10 mouse cellular contexts compared by ENCODE assay signal in the genomic region with DNA sequence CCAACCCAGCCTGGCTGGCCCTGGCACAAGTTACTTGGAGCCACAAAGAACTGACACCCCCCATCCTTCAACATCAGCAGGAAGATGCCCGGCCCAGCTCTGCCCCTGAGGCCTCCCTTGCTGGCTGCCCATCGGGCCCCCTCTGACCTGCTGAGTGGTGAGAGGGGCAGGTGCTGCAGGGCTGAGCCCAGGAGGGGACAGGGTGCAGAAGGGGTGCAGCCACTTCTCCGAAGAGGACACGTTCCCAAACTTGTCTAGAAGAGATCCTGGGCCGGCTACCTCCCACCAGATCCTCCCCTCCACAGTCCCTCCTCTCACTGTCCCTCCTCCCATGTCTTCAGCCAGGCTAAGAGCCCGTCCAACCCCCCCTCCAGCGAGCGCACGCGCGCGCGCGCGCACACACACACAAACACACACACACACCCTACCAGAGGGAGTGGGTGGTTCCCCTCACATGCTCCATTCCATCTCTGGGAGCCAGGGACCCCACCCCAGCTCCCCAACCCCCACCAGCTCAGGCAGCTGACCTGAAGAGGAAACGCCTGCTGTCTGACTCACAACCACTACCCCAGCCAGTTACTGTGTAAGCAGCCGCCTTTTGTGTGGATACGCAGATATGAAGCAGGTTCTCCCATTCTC. TPM values are rescaled to one million over a fixed set of nuclear protein-coding genes. Genes with fewer than 3 reads are reported as not detected.
A peak's percentile ranks its signal among the peaks of the same experiment; 100 is the strongest.
DNase-seq lines count a peak whose midpoint lies in the region; ATAC-seq lines count a peak whose summit lies in the region.
"Had no signal": no experiment of that assay in that cellular context is flagged by ENCODE, and none has a peak within 500 bp of the region (broad histone marks: within the 10 kb centered on the region; RNA-seq: fewer than 3 reads in every experiment).

No protein-coding gene starts in this region.

- no peak for DNase-seq in embryonic facial prominence, embryonic 10.5 days (ENCODE audit: low spot score)
- peak; percentile 74 for DNase-seq in embryonic facial prominence, embryonic 14.5 days (ENCODE audit: low spot score)
- peak; percentile 63 to 66 for DNase-seq in heart, postnatal 10 days
- peak; percentile 41 to 61 for DNase-seq in lung, postnatal 4 days
- no peak for DNase-seq in layer of hippocampus, adult 8-10 months (ENCODE audit: low spot score in 2 of 2)
- no peak for DNase-seq in left cerebral cortex, postnatal 25 days (ENCODE audit: low spot score in 2 of 2)
- DNase-seq in right cerebral cortex, adult 2 months (ENCODE audit: low spot score in 2 of 2) = no peak

- H3K4me2 ChIP-seq in embryonic facial prominence, embryonic 12.5 days (replicated peaks) = no peak overlapping the region
- peak overlapping the region; percentile 7; the same call in 1 of the 2 replicates for H3K4me2 ChIP-seq in embryonic facial prominence, embryonic 14.5 days (ENCODE audit: low read depth, low read length)
- H3K4me2 ChIP-seq: liver, embryonic 15.5 days had no signal

- intact Hi-C loops in heart, postnatal 10 days (cut with DNase I) = loop anchor here (2.0 kb wide), 1 partner anchor 53 kb away; no protein-coding TSS in a partner anchor
- intact Hi-C loops in left cerebral cortex, postnatal 25 days (cut with DNase I) = no loop called here

- ATAC-seq in embryonic facial prominence, embryonic 12.5 days (ENCODE audit: insufficient number of reproducible peaks, insufficient read depth, low FRiP score, low TSS enrichment) = no peak
- no peak; the same call in 1 of the 2 replicates for ATAC-seq in embryonic facial prominence, embryonic 14.5 days (ENCODE audit: low read depth)

- H3K36me3 ChIP-seq in embryonic facial prominence, embryonic 12.5 days = no peaks in the 10 kb centered on the region
- H3K36me3 ChIP-seq in embryonic facial prominence, embryonic 10.5 days (replicated peaks) = no peaks in the 10 kb centered on the region
- no peaks in the 10 kb centered on the region for H3K36me3 ChIP-seq in embryonic facial prominence, embryonic 14.5 days (ENCODE audit: control insufficient read depth, insufficient read depth, low read length)
- H3K36me3 ChIP-seq: hindbrain, embryonic 10.5 days; liver, embryonic 15.5 days had no signal

- no peaks in the 10 kb centered on the region for H3K9me3 ChIP-seq in embryonic facial prominence, embryonic 12.5 days
- H3K9me3 ChIP-seq in embryonic facial prominence, embryonic 10.5 days = no peaks in the 10 kb centered on the region
- no peaks in the 10 kb centered on the region for H3K9me3 ChIP-seq in embryonic facial prominence, embryonic 14.5 days (ENCODE audit: control insufficient read depth, low read length)
- H3K9me3 ChIP-seq: hindbrain, embryonic 10.5 days; liver, embryonic 15.5 days had no signal

- H3K4me3 ChIP-seq in embryonic facial prominence, embryonic 12.5 days = no peak overlapping the region
- no peak overlapping the region for H3K4me3 ChIP-seq in embryonic facial prominence, embryonic 10.5 days
- no peak overlapping the region for H3K4me3 ChIP-seq in embryonic facial prominence, embryonic 14.5 days (ENCODE audit: low read depth, low read length)
- H3K4me3 ChIP-seq: hindbrain, embryonic 10.5 days; liver, embryonic 15.5 days had no signal

- 62% methylated on average over 18 of the region's 18 CpGs for WGBS in embryonic facial prominence, embryonic 12.5 days
- WGBS in embryonic facial prominence, embryonic 10.5 days = 68% methylated on average over 18 of the region's 18 CpGs
- 45% methylated on average over 5 of the region's 18 CpGs for WGBS in embryonic facial prominence, embryonic 14.5 days

- peaks cover 6% of the 10 kb centered on the region; the same call in 1 of the 2 replicates for H3K27me3 ChIP-seq in embryonic facial prominence, embryonic 12.5 days
- peaks cover 43% of the 10 kb centered on the region for H3K27me3 ChIP-seq in embryonic facial prominence, embryonic 10.5 days (replicated peaks; ENCODE audit: low read depth, poor library complexity, severe bottlenecking)
- no peaks in the 10 kb centered on the region; the same call in 1 of the 2 replicates for H3K27me3 ChIP-seq in embryonic facial prominence, embryonic 14.5 days (replicated peaks; ENCODE audit: control insufficient read depth, insufficient read depth, low read length)

- H3K27ac ChIP-seq in embryonic facial prominence, embryonic 12.5 days = no peak overlapping the region
- no peak overlapping the region for H3K27ac ChIP-seq in embryonic facial prominence, embryonic 10.5 days (replicated peaks)
- H3K27ac ChIP-seq in embryonic facial prominence, embryonic 14.5 days (replicated peaks; ENCODE audit: low read depth, low read length) = no peak overlapping the region
- H3K27ac ChIP-seq: hindbrain, embryonic 10.5 days; liver, embryonic 15.5 days had no signal

- H3K9ac ChIP-seq in embryonic facial prominence, embryonic 12.5 days = peak overlapping the region; percentile 1; the same call in 1 of the 2 replicates
- H3K9ac ChIP-seq in embryonic facial prominence, embryonic 14.5 days (ENCODE audit: low read depth, low read length) = no peak overlapping the region; the same call in 1 of the 2 replicates
- H3K9ac ChIP-seq: liver, embryonic 15.5 days had no signal

- peaks cover 18% of the 10 kb centered on the region for H3K4me1 ChIP-seq in embryonic facial prominence, embryonic 12.5 days
- peaks cover 44% of the 10 kb centered on the region for H3K4me1 ChIP-seq in embryonic facial prominence, embryonic 10.5 days
- H3K4me1 ChIP-seq in embryonic facial prominence, embryonic 14.5 days (ENCODE audit: control insufficient read depth, insufficient read depth, low read length) = peaks cover 36% of the 10 kb centered on the region
- H3K4me1 ChIP-seq: liver, embryonic 15.5 days had no signal

RNA-seq across cellular contexts. Expression of gene Ahnak2, which starts 6.9 kb away (rescaled TPM):
- polyA plus RNA-seq in embryonic facial prominence, embryonic 12.5 days (2016; fragmentation: Nextera tagmentation; extraction: Ambion mirVana) = 0.71 and 0.83 TPM in 2 replicates
- polyA plus RNA-seq in embryonic facial prominence, embryonic 10.5 days (2016; fragmentation: Nextera tagmentation; extraction: Ambion mirVana) = 0.04 and 0.20 TPM in 2 replicates
- 5.9 and 8.3 TPM in 2 replicates for polyA plus RNA-seq in embryonic facial prominence, embryonic 14.5 days (2014; fragmentation: Nextera tagmentation; extraction: Ambion mirVana)
- 10 to 100 TPM; 13.6 to 17.4 TPM for total RNA-seq in heart, postnatal 10 days (2021)
- 10 to 100 TPM in 2 of 4 experiments, 1 to 10 TPM in 2; 4.7 to 11.9 (median 8.2) TPM for total RNA-seq in layer of hippocampus, adult 8-10 months (2022)
- total RNA-seq in left cerebral cortex, postnatal 25 days (2021) = 1 to 10 TPM; 5.3 to 5.5 TPM

RNA-seq across cellular contexts. Expression of gene Clba1, which starts 13.2 kb away (rescaled TPM):
- 9.2 and 9.6 TPM in 2 replicates for polyA plus RNA-seq in embryonic facial prominence, embryonic 12.5 days (2016; fragmentation: Nextera tagmentation; extraction: Ambion mirVana)
- polyA plus RNA-seq in embryonic facial prominence, embryonic 10.5 days (2016; fragmentation: Nextera tagmentation; extraction: Ambion mirVana) = 9.3 and 10.1 TPM in 2 replicates
- 6.6 and 7.1 TPM in 2 replicates for polyA plus RNA-seq in embryonic facial prominence, embryonic 14.5 days (2014; fragmentation: Nextera tagmentation; extraction: Ambion mirVana)
- total RNA-seq in heart, postnatal 10 days (2021) = 1 to 10 TPM; 2.4 to 3.1 TPM
- 10 to 100 TPM; 10.9 to 17.6 (median 14.0) TPM for total RNA-seq in layer of hippocampus, adult 8-10 months (2022)
- 10 to 100 TPM; 17.1 to 17.7 TPM for total RNA-seq in left cerebral cortex, postnatal 25 days (2021)

RNA-seq across cellular contexts. Expression of gene Cdca4, which starts 33.6 kb away (rescaled TPM):
- polyA plus RNA-seq in embryonic facial prominence, embryonic 12.5 days (2016; fragmentation: Nextera tagmentation; extraction: Ambion mirVana) = 144 and 147 TPM in 2 replicates
- polyA plus RNA-seq in embryonic facial prominence, embryonic 10.5 days (2016; fragmentation: Nextera tagmentation; extraction: Ambion mirVana) = 180 and 183 TPM in 2 replicates
- 86.2 and 105 TPM in 2 replicates for polyA plus RNA-seq in embryonic facial prominence, embryonic 14.5 days (2014; fragmentation: Nextera tagmentation; extraction: Ambion mirVana)
- total RNA-seq in heart, postnatal 10 days (2021) = 10 to 100 TPM; 13.7 to 16.6 TPM
- total RNA-seq in layer of hippocampus, adult 8-10 months (2022) = 10 to 100 TPM; 10.1 to 12.0 (median 11.1) TPM
- 10 to 100 TPM in 1 of 2 experiments, 1 to 10 TPM in 1; 9.5 to 10.6 TPM for total RNA-seq in left cerebral cortex, postnatal 25 days (2021)

RNA-seq across cellular contexts. Expression of gene Pld4, which starts 35.1 kb away (rescaled TPM):
- 4.9 TPM in 2 replicates for polyA plus RNA-seq in embryonic facial prominence, embryonic 12.5 days (2016; fragmentation: Nextera tagmentation; extraction: Ambion mirVana)
- polyA plus RNA-seq in embryonic facial prominence, embryonic 10.5 days (2016; fragmentation: Nextera tagmentation; extraction: Ambion mirVana) = 3.9 and 4.6 TPM in 2 replicates
- polyA plus RNA-seq in embryonic facial prominence, embryonic 14.5 days (2014; fragmentation: Nextera tagmentation; extraction: Ambion mirVana) = 12.8 and 13.0 TPM in 2 replicates
- total RNA-seq in heart, postnatal 10 days (2021) = 1 to 10 TPM; 5.7 to 5.8 TPM
- 10 to 100 TPM in 2 of 4 experiments, 1 to 10 TPM in 2; 7.3 to 36.6 (median 21.0) TPM for total RNA-seq in layer of hippocampus, adult 8-10 months (2022)
- total RNA-seq in left cerebral cortex, postnatal 25 days (2021) = 10 to 100 TPM in 1 of 2 experiments, 1 to 10 TPM in 1; 9.3 to 10.7 TPM

Comparison
In these comparisons a context has a peak if more than half of its experiments do, and no peak if none do; other contexts are left out.
1. DNase-seq: peak in embryonic facial prominence, embryonic 14.5 days (single experiment), heart, postnatal 10 days (2 of 2) and lung, postnatal 4 days (2 of 2); none in embryonic facial prominence, embryonic 10.5 days (single experiment), layer of hippocampus, adult 8-10 months (0 of 2), left cerebral cortex, postnatal 25 days (0 of 2) and right cerebral cortex, adult 2 months (0 of 2).